Mouse (Mus musculus) CH12.LX (cell line): ENCODE measurements at regions not wholly inside any gene's neighbourhood (a gene's known extent, or its start where the extent isn't known, plus 50 kb on each side); places are given as distances from the start of the nearest gene placed in this dataset.

Experiments
- DNase-seq: peaks from one replicate; pipeline ENCODE4 v3.0.0-alpha.2; 2013; ENCODE audit errors: extremely low read depth
- H3K27ac ChIP-seq: 2 replicates; pipeline ENCODE4 v1.5.1; 2012; ENCODE audit warnings: low read depth, mild to moderate bottlenecking, control low read depth, moderate library complexity; ENCODE audit not compliant: insufficient read depth
- H3K27me3 ChIP-seq: replicated peaks from 2 replicates; pipeline ENCODE3; 2012; ENCODE audit warnings: inconsistent platforms
- H3K36me3 ChIP-seq, 2 experiments: replicated peaks in 1 of 2; 2 replicates each; pipeline versions ENCODE3 to v1.6.1; 2012; ENCODE audit warnings: inconsistent platforms in 1 of 2, low read length in 1 of 2, mild to moderate bottlenecking in 1 of 2, mixed read lengths in 1 of 2, moderate library complexity in 1 of 2; ENCODE audit not compliant: control insufficient read depth in 1 of 2, insufficient read depth in 1 of 2
- H3K4me1 ChIP-seq, 2 experiments: 2 replicates each; pipeline ENCODE4 v1.6.1; 2012; ENCODE audit warnings: inconsistent platforms in 1 of 2, moderate library complexity in 1 of 2; ENCODE audit not compliant: insufficient read depth in 2 of 2, control insufficient read depth in 1 of 2
- H3K4me2 ChIP-seq: 2 replicates; pipeline ENCODE4 v1.6.1; 2012; ENCODE audit warnings: low read depth, mild to moderate bottlenecking, control low read depth; ENCODE audit not compliant: poor library complexity, insufficient read depth, severe bottlenecking
- H3K4me3 ChIP-seq, 3 experiments: fragments of 150-350 bp in 1 of 3; sonication (generic) in 1 of 3; replicated peaks in 1 of 3; 2 replicates each; pipeline versions ENCODE3 to v1.5.1; 2011 to 2012; ENCODE audit warnings: low read depth in 2 of 3, low read length in 2 of 3, mild to moderate bottlenecking in 2 of 3, moderate library complexity in 2 of 3, control low read depth in 1 of 3, improper control_type of control experiment in 1 of 3, inconsistent platforms in 1 of 3, mixed read lengths in 1 of 3; ENCODE audit not compliant: poor library complexity in 1 of 3
- H3K79me2 ChIP-seq: replicated peaks from 2 replicates; pipeline ENCODE4 v1.6.1; 2012; ENCODE audit warnings: mild to moderate bottlenecking, moderate library complexity; ENCODE audit not compliant: control insufficient read depth, poor library complexity, insufficient read depth, severe bottlenecking; ENCODE audit errors: extremely low read depth
- H3K9ac ChIP-seq: 2 replicates; pipeline ENCODE4 v1.6.1; 2012; ENCODE audit warnings: low read depth, mild to moderate bottlenecking, control low read depth, moderate library complexity; ENCODE audit not compliant: insufficient read depth
- H3K9me3 ChIP-seq: replicated peaks from 2 replicates; pipeline ENCODE3; 2012; ENCODE audit warnings: low read length, inconsistent platforms, mixed read lengths
- CHD2 ChIP-seq: IDR thresholded peaks from 2 replicates; pipeline ENCODE4 v1.6.1; 2011; ENCODE audit warnings: low read length, improper control_type of control experiment
- E2F4 ChIP-seq: IDR thresholded peaks from 2 replicates; pipeline ENCODE4 v1.6.1; 2011; ENCODE audit warnings: low read depth, low read length, improper control_type of control experiment; ENCODE audit not compliant: insufficient replicate concordance
- ELF1 ChIP-seq: IDR thresholded peaks from 2 replicates; pipeline ENCODE4 v1.6.1; 2014; ENCODE audit warnings: low read depth, mild to moderate bottlenecking, inconsistent platforms, low read length, improper control_type of control experiment
- EP300 ChIP-seq: IDR thresholded peaks from 2 replicates; pipeline ENCODE4 v1.6.1; 2011; ENCODE audit warnings: low read length, improper control_type of control experiment
- GABPA ChIP-seq: IDR thresholded peaks from 2 replicates; pipeline ENCODE4 v1.6.1; 2012; ENCODE audit warnings: low read depth, low read length, improper control_type of control experiment, inconsistent platforms; ENCODE audit not compliant: insufficient replicate concordance
- HCFC1 ChIP-seq: IDR thresholded peaks from 2 replicates; pipeline ENCODE4 v1.6.1; 2012; ENCODE audit warnings: low read depth, mild to moderate bottlenecking, inconsistent platforms, low read length, improper control_type of control experiment
- JUND ChIP-seq: conservative IDR thresholded peaks from 2 replicates; pipeline ENCODE4 v1.6.1; 2011; ENCODE audit warnings: low read depth, low read length, improper control_type of control experiment
- KAT2A ChIP-seq: IDR thresholded peaks from 2 replicates; pipeline ENCODE4 v1.6.1; 2012; ENCODE audit warnings: low read length, improper control_type of control experiment, inconsistent platforms; ENCODE audit not compliant: insufficient replicate concordance
- MAFK ChIP-seq: IDR thresholded peaks from 2 replicates; pipeline ENCODE4 v1.6.1; 2011; ENCODE audit warnings: low read length, improper control_type of control experiment; ENCODE audit not compliant: insufficient replicate concordance
- MAX ChIP-seq: IDR thresholded peaks from 2 replicates; pipeline ENCODE4 v1.6.1; 2011; ENCODE audit warnings: low read length, improper control_type of control experiment
- MAZ ChIP-seq: IDR thresholded peaks from 2 replicates; pipeline ENCODE4 v1.6.1; 2012; ENCODE audit warnings: low read depth, mild to moderate bottlenecking, inconsistent platforms, low read length, improper control_type of control experiment, moderate library complexity
- MEF2A ChIP-seq: IDR thresholded peaks from 2 replicates; pipeline ENCODE4 v1.6.1; 2014; ENCODE audit warnings: low read depth, mild to moderate bottlenecking, inconsistent platforms, low read length, improper control_type of control experiment, borderline replicate concordance
- MYC ChIP-seq: IDR thresholded peaks from 2 replicates; pipeline ENCODE4 v1.6.1; 2011; ENCODE audit warnings: low read depth, mild to moderate bottlenecking, improper control_type of control experiment, low read length
- NRF1 ChIP-seq: IDR thresholded peaks from 2 replicates; pipeline ENCODE4 v1.6.1; 2014; ENCODE audit warnings: low read depth, mild to moderate bottlenecking, inconsistent platforms, low read length, improper control_type of control experiment, moderate library complexity
- PAX5 ChIP-seq: IDR thresholded peaks from 2 replicates; pipeline ENCODE4 v1.6.1; 2012; ENCODE audit warnings: low read length, inconsistent platforms, mixed read lengths
- POLR2AphosphoS2 ChIP-seq: IDR thresholded peaks from 2 replicates; pipeline ENCODE4 v1.6.1; 2011; ENCODE audit warnings: low read depth, low read length, improper control_type of control experiment
- RCOR1 ChIP-seq: conservative IDR thresholded peaks from 2 replicates; pipeline ENCODE4 v1.6.1; 2012; ENCODE audit warnings: low read depth, mild to moderate bottlenecking, inconsistent platforms, low read length, improper control_type of control experiment
- SIN3A ChIP-seq: IDR thresholded peaks from 2 replicates; pipeline ENCODE4 v1.6.1; 2012; ENCODE audit warnings: low read length, improper control_type of control experiment, inconsistent platforms
- TCF12 ChIP-seq: IDR thresholded peaks from 2 replicates; pipeline ENCODE4 v1.6.1; 2014; ENCODE audit warnings: low read depth, mild to moderate bottlenecking, inconsistent platforms, low read length, improper control_type of control experiment
- UBTF ChIP-seq: IDR thresholded peaks from 2 replicates; pipeline ENCODE4 v1.6.1; 2012; ENCODE audit warnings: low read depth, mild to moderate bottlenecking, inconsistent platforms, low read length, improper control_type of control experiment, moderate library complexity
- USF1 ChIP-seq: IDR thresholded peaks from 2 replicates; pipeline ENCODE4 v1.6.1; 2014; ENCODE audit warnings: low read depth, mild to moderate bottlenecking, inconsistent platforms, low read length, improper control_type of control experiment
- ZC3H11A ChIP-seq: IDR thresholded peaks from 2 replicates; pipeline ENCODE4 v1.6.1; 2012; ENCODE audit warnings: low read depth, mild to moderate bottlenecking, inconsistent platforms, low read length, improper control_type of control experiment
- ZKSCAN1 ChIP-seq: IDR thresholded peaks from 2 replicates; pipeline ENCODE4 v1.6.1; 2012; ENCODE audit warnings: low read depth, inconsistent platforms, low read length, improper control_type of control experiment, borderline replicate concordance
- ZNF384 ChIP-seq: IDR thresholded peaks from 2 replicates; pipeline ENCODE4 v1.6.1; 2012; ENCODE audit warnings: low read depth, low read length, improper control_type of control experiment, inconsistent platforms
- dilution Hi-C: fragments of 300-500 bp; cut with MboI; formaldehyde crosslinking; loops from 2 replicates; pipeline ENCODE4 v1.14.3; 2020; ENCODE audit warnings: low sequenced_read_pairs; ENCODE audit not compliant: extremely low pct_unique_long_range_greater_than_20kb, extremely low pct_ligation_motif_present
- in situ Hi-C: fragments of 300-500 bp; cut with MboI; formaldehyde crosslinking; loops from 3 replicates; pipeline ENCODE4 v1.14.3; 2019; ENCODE audit warnings: low sequenced_read_pairs, low pct_ligation_motif_present, low pct_unique_long_range_greater_than_20kb, mixed read lengths

- dilution Hi-C loops, result no loop called here
Observed at GRCm38 (mm10) chr9:46863934-46864333, 134.6 kb upstream of the Gm4791 start.

DNA sequence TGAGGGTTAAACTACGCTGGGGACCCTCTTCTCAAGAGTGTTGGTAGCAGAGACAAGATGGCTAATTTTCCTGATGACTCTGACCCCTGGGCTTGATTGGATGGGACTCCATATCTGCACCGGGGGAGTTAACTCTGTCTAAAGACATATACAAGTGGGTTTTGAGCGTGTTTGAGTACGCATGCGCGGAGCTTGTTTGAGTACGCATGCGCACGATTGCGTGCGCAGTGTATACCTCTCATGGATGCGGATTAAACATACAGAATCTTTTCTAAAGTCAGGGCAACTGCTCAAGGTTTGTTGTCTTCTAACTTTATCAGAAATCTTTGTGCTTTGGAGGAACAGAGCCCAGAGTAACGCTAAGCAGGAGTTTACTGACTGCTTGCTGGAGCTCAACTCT is 146.8 kb upstream of the Gm4791 start:
- dilution Hi-C loops, result no loop called here
- peaks cover 96% of the 10 kb centered on the region for H3K9me3 ChIP-seq
- H3K4me1 ChIP-seq, result no peaks in the 10 kb centered on the region

More at GRCm38 (mm10) chr9:46863934-46864333, 134.6 kb upstream of the Gm4791 start:
- Histone ChIP-seq H3K27me3 (no peaks in the 10 kb centered on the region), H3K79me2 (no peaks in the 10 kb centered on the region), H3K36me3 (no peaks in the 10 kb centered on the region), H3K4me3 (no peak overlapping the region), H3K9me3 (peaks cover 67% of the 10 kb centered on the region)
- no peak for TF ChIP-seq RCOR1
- no peak for TF ChIP-seq USF1
- TF ChIP-seq MAZ, result no peak
- no peak for TF ChIP-seq MYC
- TF ChIP-seq PAX5, result no peak
- TF ChIP-seq MEF2A, result no peak
- no peak for TF ChIP-seq ZKSCAN1
- TF ChIP-seq KAT2A, result no peak
- TF ChIP-seq MAFK, result no peak
- no peak for TF ChIP-seq NRF1
- no peak for TF ChIP-seq JUND
- no peak for TF ChIP-seq HCFC1
- no peak for TF ChIP-seq ELF1
- TF ChIP-seq CHD2, result no peak
- no peak for TF ChIP-seq ZC3H11A
- TF ChIP-seq UBTF, result no peak
- TF ChIP-seq POLR2AphosphoS2, result no peak
- TF ChIP-seq, all 38 proteins: peak for 0
- Histone ChIP-seq H3K4me2 (no peak overlapping the region), H3K4me1 (no peaks in the 10 kb centered on the region), H3K9ac (no peak overlapping the region), H3K27ac (no peak overlapping the region)
- DNase-seq, result no peak
- in situ Hi-C loops, result no loop called here

More for the DNA sequence above, 146.8 kb upstream of the Gm4791 start:
- Histone ChIP-seq H3K79me2 (no peaks in the 10 kb centered on the region), H3K9ac (no peak overlapping the region), H3K36me3 (no peaks in the 10 kb centered on the region), H3K4me2 (no peak overlapping the region), H3K27ac (no peak overlapping the region), H3K27me3 (no peaks in the 10 kb centered on the region)
- no peak for DNase-seq
- in situ Hi-C loops, result no loop called here
- no peak for TF ChIP-seq ZNF384
- no peak for TF ChIP-seq PAX5
- TF ChIP-seq GABPA, result no peak
- no peak for TF ChIP-seq E2F4
- no peak for TF ChIP-seq EP300
- TF ChIP-seq SIN3A, result no peak
- TF ChIP-seq NRF1, result no peak
- TF ChIP-seq JUND, result no peak
- no peak for TF ChIP-seq MAX
- TF ChIP-seq TCF12, result no peak
- TF ChIP-seq MAZ, result no peak
- TF ChIP-seq, all 38 proteins: peak for 0
- no peak overlapping the region for H3K4me3 ChIP-seq
